Mouse (Mus musculus): ENCODE results near the gene Mcoln1.

DNA sequence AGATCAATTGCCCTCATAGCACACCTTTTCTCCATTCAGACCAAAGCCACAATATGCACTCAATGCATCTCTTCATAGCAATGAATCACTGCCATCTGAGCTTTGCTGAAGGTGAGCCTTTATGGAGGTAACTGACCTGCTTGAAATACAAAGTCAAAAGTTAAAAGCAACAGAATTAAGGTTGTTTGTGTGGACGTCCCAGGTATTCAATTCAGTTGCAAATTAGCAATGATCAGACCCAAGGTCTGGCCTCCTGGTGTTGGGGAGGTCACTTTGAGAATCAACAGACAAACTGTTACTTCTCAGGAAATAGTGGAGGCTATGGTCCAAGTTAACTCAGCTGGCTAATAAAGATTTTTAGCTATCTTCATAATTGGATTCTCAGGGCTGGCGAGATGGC lies 46.3 kb downstream of the Mcoln1 start:
- TF ChIP-seq CHD2 (IDR thresholded peaks at IDR 0.05; ENCODE audit: low read depth, low read length) (no peak), ZNF384 (IDR thresholded peaks at IDR 0.05; ENCODE audit: low read depth, low read length) (no peak), HCFC1 (IDR thresholded peaks at IDR 0.05; ENCODE audit: borderline replicate concordance, insufficient read depth, low read length) (no peak), ZC3H11A (IDR thresholded peaks at IDR 0.05; ENCODE audit: borderline replicate concordance, low read depth, low read length) (no peak), MAFK (IDR thresholded peaks at IDR 0.05; ENCODE audit: insufficient read depth, low read depth, low read length) (no peak)
